Mouse (Mus musculus) myocyte (in vitro differentiated cells): ENCODE results near the gene Kcna3.

Experiments
- CEBPB ChIP-seq: IDR thresholded peaks from 2 replicates; pipeline ENCODE4 v1.6.1; 2011; ENCODE audit warnings: mild to moderate bottlenecking, moderate library complexity; ENCODE audit not compliant: poor library complexity, insufficient read depth, severe bottlenecking
- E2F4 ChIP-seq: IDR thresholded peaks from one replicate; pipeline ENCODE4 v1.6.1; 2011; ENCODE audit warnings: mild to moderate bottlenecking, control low read depth, moderate library complexity; ENCODE audit not compliant: insufficient read depth
- MAX ChIP-seq: IDR thresholded peaks from one replicate; pipeline ENCODE4 v1.6.1; 2011; ENCODE audit warnings: low read depth, mild to moderate bottlenecking, control low read depth
- MYOD1 ChIP-seq, 3 experiments: IDR thresholded peaks; one replicate each; pipeline ENCODE4 v1.6.1; 2011; ENCODE audit warnings: control low read depth in 2 of 3, low read depth in 2 of 3, mild to moderate bottlenecking in 2 of 3, moderate library complexity in 1 of 3; ENCODE audit not compliant: insufficient read length in 2 of 3, control insufficient read depth in 1 of 3
- MYOG ChIP-seq, 3 experiments: IDR thresholded peaks; one replicate each; pipeline ENCODE4 v1.6.1; 2011; ENCODE audit warnings: control low read depth in 2 of 3, low read depth in 2 of 3, mild to moderate bottlenecking in 2 of 3; ENCODE audit not compliant: insufficient read length in 2 of 3, control insufficient read depth in 1 of 3, insufficient read depth in 1 of 3
- POLR2A ChIP-seq: IDR thresholded peaks from one replicate; pipeline ENCODE4 v1.6.1; 2011; ENCODE audit warnings: low read depth, mild to moderate bottlenecking, control low read depth, moderate library complexity; ENCODE audit not compliant: insufficient read length
- POLR2AphosphoS2 ChIP-seq: IDR thresholded peaks from one replicate; pipeline ENCODE4 v1.6.1; 2011; ENCODE audit warnings: low read depth, control low read depth; ENCODE audit not compliant: insufficient read length
- REST ChIP-seq: IDR thresholded peaks from one replicate; pipeline ENCODE4 v1.6.1; 2011; ENCODE audit warnings: mild to moderate bottlenecking, control low read depth, moderate library complexity; ENCODE audit not compliant: insufficient read depth, insufficient read length
- SRF ChIP-seq: IDR thresholded peaks from one replicate; pipeline ENCODE4 v1.6.1; 2011; ENCODE audit warnings: low read depth; ENCODE audit not compliant: control insufficient read depth, insufficient read length
- TCF12 ChIP-seq: IDR thresholded peaks from one replicate; pipeline ENCODE4 v1.6.1; 2011; ENCODE audit warnings: mild to moderate bottlenecking, control low read depth; ENCODE audit not compliant: poor library complexity, insufficient read depth, severe bottlenecking
- USF1 ChIP-seq: IDR thresholded peaks from one replicate; pipeline ENCODE4 v1.6.1; 2011; ENCODE audit warnings: low read depth, mild to moderate bottlenecking, control low read depth, moderate library complexity

GRCm38 (mm10) chr3:107041718-107042117 is 5.7 kb downstream of the Kcna3 start:
- TF ChIP-seq POLR2A (no peak), CEBPB (no peak), MAX (no peak), POLR2AphosphoS2 (no peak), E2F4 (no peak), USF1 (no peak), SRF (no peak), MYOG (IDR thresholded peaks at IDR 0.05; ENCODE audit: control insufficient read depth in 1 of 3, insufficient read depth in 1 of 3, insufficient read length in 2 of 3, low read depth in 2 of 3) (no peak), REST (no peak), TCF12 (no peak), MYOD1 (IDR thresholded peaks at IDR 0.05; ENCODE audit: control insufficient read depth in 1 of 3, insufficient read length in 2 of 3, low read depth in 2 of 3) (no peak)
